Mouse (Mus musculus) gastrocnemius, adult 2 months (tissue): ENCODE measurements around the gene Gm8212. TPM values are rescaled to one million over a fixed set of nuclear protein-coding genes. Genes with fewer than 3 reads are reported as not detected.
"Not testable (repeated sequence)": the region's sequence is repeated elsewhere in the genome, so short reads cannot be mapped to it uniquely, and the experiment has no call there.

Experiments used
- DNase-seq: peaks from one replicate; pipeline ENCODE4 v3.0.0; 2022
- H3K27ac ChIP-seq: fragments of 200-600 bp; 2 replicates; pipeline ENCODE4 v1.8.1; 2022; ENCODE audit warnings: mild to moderate bottlenecking
- H3K4me3 ChIP-seq: fragments of 200-600 bp; 2 replicates; pipeline ENCODE4 v1.8.1; 2022; ENCODE audit warnings: mild to moderate bottlenecking, moderate library complexity
- CTCF ChIP-seq: fragments of 200-600 bp; IDR thresholded peaks from 2 replicates; pipeline ENCODE4 v1.8.1; 2022; ENCODE audit warnings: antibody characterized with exemption, mild to moderate bottlenecking, moderate library complexity
- intact Hi-C: fragments of 180-260 bp; cut with DNase I; formaldehyde crosslinking; loops from one replicate; pipeline ENCODE4 v1.15.1; 2025
- long read RNA-seq, 2 experiments: library from polyadenylated mRNA; stranded (forward); transcript quantifications; one replicate each; pipeline ENCODE4 v2.0.0; 2021
- total RNA-seq, 2 experiments: library from RNA; stranded (reverse); gene quantifications; 2 replicates each; pipeline ENCODE4 v1.2.3; 2021

Gene Gm8212
- total RNA-seq, result not detected
- long read RNA-seq, experiment 1, result 0 reads
- long read RNA-seq, experiment 2, result 0 reads

DNA sequence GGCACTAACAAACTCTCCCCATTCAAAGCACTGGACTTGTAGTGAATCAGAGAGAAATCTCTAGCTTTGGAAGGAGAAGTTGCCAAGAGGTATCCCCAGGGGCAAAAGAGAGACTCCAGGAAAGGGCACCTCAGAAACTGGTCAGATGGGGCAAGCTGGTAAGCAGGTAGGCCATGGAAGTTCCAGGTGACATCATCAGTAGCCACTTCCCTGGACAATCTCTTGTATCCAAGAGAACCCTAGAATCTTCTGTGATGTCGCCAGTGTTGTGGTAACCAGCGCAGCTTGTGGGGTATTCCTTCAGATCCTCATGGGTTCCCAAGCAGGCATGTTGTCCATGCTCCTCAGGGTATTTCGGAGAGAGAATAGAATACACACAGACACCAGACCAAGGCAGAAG lies at the start of gene Gm8212:
Gm8212 (plus strand) TSS at position 301 of the 400 bp plus-strand sequence.
- H3K4me3 ChIP-seq, intact Hi-C loops, DNase-seq, H3K27ac ChIP-seq: not testable (repeated sequence)

DNA sequence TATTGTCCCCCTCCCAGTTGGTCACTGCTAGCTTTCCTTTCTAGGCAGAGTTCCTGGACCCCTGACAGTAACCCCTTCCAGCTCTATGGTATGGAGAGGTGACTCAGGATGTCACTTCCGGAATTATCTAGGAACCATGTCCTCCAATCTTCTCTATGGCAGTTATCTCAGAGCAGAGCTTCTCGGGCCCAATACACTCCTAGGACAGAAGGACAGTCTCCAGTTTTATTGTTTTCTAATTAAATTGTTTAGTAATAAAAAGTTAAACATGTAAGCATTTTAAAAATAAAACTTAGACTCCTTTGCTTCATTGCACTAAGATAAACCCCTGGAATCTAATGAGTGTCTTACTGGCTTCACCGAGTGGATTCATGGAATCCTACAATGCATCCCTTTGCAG lies 15.7 kb downstream of the Gm8212 start, which contains the start of gene 4930503E14Rik:
4930503E14Rik (minus strand) TSS at position 101 of the 400 bp plus-strand sequence.
- H3K4me3 ChIP-seq, DNase-seq, H3K27ac ChIP-seq, intact Hi-C loops: not testable (repeated sequence)

GRCm38 (mm10) chr14:44248039-44248438 lies 50.6 kb downstream of the Gm8212 start:
- Histone ChIP-seq H3K4me3 (no peak overlapping the region), H3K27ac (no peak overlapping the region)
- intact Hi-C loops, result no loop called here
- no peak for DNase-seq
- no peak for TF ChIP-seq CTCF

Other genes with a start within 250 kb of the Gm8212 start
- gene Ang5, start 240.6 kb upstream of the Gm8212 start, total RNA-seq, result not detected
- gene Ang6, start 195.4 kb upstream of the Gm8212 start, total RNA-seq, result not detected
- 1 to 10 TPM in 1 of 2 experiments, not detected in 1; 1.0 TPM for gene Ear2, start 95.0 kb upstream of the Gm8212 start, total RNA-seq
- gene Gm3327, start 73.8 kb upstream of the Gm8212 start, total RNA-seq, result not detected
- gene 4930503E14Rik, start 15.6 kb downstream of the Gm8212 start, total RNA-seq, result not detected
- gene Gm8220, start 87.9 kb downstream of the Gm8212 start, total RNA-seq, result not detected
- gene Gm5930, start 140.9 kb downstream of the Gm8212 start, total RNA-seq, result not detected
- gene Gm8229, start 167.7 kb downstream of the Gm8212 start, total RNA-seq, result not detected
- not detected for gene Gm3371, start 213.0 kb downstream of the Gm8212 start, total RNA-seq
- not detected for gene Gm8232, start 236.0 kb downstream of the Gm8212 start, total RNA-seq